Mouse (Mus musculus): ENCODE results near the gene Fbxo47.

Gene Fbxo47

DNA sequence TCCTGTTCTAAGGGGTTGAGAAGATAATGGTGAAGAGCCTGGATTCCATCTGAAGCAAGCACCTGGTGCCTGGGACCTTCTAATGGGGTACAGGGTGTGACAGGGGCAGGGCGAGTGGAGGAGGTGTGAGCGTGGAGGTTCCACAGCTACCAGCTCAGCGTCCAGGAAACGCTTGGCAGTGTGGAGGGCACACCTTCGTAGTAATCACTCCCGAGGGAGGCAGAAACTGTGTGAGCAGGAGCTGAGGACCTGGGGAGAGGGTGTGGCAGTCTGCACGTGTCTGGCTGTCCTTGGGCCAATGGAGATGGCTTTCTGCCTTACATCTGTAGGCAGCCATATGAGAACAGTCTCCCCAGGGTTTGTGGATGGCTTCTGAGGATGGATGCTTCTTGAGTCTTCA lies 70.9 kb downstream of the Fbxo47 start:
- no peak for DNase-seq (ENCODE audit: low read depth in 1 of 2, low spot score in 2 of 2)

DNA sequence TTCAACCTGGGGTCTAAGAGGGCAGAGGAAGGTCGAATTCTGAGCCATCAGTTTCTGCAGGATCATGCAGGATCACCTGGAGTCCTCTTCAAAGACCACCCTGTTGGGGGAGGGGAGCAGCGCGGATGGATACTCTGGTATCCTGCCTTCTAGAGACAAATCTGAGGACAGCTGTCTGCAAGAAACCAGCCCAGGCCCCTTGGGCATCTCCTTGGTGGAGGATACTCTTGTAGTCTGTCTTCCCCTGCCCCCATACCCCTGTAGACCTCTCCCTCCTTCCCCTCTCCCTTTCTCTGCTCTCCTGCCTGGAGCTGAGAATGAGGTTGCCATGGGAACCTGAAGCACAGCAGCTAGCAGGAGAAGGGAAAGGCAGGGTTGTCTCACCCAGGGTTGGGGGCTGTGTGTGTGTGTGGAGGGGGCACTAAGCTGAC lies 71.4 kb downstream of the Fbxo47 start:
- no peak for DNase-seq (ENCODE audit: low read depth in 1 of 2, low spot score in 2 of 2)

DNA sequence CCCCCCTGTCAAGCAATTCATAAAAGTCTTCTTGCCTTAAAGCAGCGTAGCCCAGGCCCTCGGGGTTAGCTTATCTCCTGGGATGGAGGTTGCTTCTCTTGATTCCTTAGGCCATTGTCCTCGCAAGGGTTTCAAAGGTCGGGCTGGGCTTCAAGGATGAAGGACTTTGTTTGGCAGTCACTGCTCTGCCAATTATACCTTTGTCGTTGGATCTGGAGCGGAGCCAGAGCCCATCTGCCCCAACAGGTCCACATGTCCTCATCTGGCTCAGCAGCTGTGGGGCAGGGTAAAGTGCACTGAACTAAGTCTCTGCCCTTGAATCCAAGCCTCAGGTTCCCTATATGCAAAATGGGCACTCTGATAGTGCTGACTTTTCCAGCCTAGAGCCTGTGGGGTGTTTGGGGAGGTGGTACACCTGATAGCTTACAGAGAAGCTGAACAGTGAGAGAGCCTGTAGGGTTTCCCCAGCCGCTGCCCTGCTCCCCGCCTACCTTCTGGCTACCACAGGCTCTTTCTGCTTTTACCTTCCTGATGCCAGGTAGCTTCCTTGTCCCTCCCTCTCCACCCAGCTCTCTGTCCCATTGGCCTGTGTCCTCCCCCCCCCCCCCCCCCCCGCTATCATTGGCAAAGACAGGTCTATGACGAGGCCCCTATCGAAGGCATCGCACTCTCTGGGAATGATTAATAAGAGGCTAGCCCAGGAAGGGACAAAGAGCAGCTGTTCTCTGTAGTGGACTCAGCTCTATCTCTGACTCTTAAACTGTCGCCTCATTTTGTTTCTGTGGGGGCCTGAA lies 72.2 kb downstream of the Fbxo47 start:
- DNase-seq (ENCODE audit: low read depth in 1 of 2, low spot score in 2 of 2): no peak

DNA sequence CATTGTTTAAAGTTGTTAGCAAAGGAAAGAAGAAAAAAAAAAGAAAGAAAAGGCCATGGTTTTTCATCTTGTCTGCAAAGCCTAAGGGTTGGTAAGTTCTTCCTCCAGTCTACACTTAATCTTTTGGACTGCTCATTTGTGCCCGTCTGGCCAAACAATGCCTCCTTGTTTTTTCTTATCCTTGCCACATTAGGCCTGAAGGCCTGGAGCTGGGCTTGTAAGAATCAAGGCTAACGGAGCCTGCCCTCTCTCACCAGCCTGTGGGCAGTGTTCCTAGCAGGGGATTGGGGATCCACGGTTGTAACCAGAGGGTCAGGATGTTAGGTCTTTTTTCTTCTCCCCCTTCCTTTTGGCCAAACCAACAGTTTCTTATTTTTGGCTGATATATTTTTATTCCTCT lies 73.0 kb downstream of the Fbxo47 start:
- no peak for DNase-seq (ENCODE audit: low read depth in 1 of 2, low spot score in 2 of 2)

DNA sequence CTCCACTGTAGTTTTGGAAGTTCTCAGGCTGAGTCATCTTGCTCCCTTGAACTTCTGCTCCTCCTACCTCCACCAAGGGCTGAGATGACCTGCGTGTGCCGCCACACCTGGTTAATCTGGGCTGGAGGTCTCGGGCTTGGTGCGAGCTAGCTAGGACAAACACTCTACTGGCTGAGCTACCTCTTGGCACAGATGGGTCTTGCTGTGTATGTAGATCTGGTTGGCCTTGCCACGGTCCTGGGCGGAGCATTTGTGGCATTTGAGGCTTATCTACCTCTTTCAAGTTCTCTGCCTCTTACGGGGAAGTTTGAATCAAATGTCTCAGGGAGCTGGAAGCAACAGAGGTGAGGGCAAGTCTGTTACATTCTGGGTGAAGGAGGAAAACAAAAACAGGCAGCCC lies 73.6 kb downstream of the Fbxo47 start:
- no peak for DNase-seq (ENCODE audit: low read depth in 1 of 2, low spot score in 2 of 2)

DNA sequence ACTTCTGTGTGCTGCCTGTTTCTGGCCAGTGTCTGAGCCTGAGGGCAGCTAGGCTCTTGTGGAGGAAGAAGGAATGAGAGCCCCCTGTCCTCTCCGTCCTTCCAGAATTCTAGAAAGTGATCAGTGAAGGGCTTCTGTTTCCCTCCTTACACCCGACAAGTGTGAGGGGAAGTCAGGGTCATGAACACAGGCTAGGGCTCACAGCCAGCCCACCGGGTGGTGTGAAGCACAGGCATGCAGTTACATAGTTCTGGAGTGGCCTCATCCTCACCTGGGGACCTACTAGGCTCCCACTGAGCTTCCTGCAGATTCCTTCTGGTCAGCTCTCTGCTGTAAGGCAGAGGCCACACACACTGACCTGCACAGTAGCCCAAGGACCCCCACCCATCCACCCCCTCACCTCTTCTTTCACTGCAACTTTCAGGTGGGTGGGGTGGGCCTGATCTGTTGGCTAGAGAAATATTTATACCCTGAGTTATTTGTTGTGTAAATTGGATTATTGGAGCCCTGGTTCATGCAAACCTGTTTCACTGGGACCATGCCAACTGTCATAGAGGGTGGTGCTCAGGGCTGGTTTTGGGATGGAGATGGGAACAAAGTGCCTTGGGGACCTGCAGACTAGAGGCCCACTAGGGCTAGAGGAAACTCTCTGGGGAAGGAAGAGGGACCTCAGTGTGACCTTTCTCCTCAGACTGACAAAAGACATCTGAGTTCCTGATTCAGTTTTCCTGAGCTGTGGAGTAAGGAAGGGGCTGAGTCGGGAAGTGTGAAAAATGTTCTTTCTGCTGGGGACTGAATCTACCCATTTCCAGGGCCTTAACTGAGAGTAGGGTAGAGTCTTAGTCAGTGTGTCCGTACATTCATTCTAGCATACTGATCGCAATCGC lies 74.5 kb downstream of the Fbxo47 start:
- no peak for DNase-seq (ENCODE audit: low read depth in 1 of 2, low spot score in 2 of 2)

DNA sequence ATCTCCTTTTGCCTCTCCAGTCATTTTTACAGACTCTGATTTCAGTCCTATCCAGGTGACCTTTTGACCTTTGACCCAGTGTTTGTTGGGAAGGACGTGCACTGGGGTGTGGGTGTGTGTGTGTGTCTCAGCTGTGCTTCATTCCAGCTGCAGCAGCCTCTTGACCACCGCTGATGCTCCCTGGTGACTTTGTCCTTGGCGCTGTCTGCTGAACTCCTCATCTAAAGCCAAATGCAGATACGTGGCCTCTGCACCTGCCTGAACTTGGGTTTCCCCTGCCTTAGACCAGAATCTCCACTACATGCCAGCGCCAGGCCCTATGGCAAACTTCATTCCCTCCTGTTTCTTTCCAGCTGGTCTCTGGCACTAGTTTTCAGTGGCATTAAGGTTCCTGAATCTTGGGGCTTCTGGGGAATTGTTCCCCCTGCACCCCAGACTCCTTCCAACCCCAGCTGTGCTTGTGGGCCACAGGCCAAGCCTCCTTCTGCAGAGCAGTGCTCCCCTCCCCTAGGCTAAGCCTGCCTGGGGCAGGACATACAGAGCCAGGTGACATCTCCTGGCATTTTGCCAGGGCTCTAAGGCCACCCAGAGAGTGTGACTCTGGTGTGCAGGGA lies 75.2 kb downstream of the Fbxo47 start:
- DNase-seq (ENCODE audit: low read depth in 1 of 2, low spot score in 2 of 2): no peak

DNA sequence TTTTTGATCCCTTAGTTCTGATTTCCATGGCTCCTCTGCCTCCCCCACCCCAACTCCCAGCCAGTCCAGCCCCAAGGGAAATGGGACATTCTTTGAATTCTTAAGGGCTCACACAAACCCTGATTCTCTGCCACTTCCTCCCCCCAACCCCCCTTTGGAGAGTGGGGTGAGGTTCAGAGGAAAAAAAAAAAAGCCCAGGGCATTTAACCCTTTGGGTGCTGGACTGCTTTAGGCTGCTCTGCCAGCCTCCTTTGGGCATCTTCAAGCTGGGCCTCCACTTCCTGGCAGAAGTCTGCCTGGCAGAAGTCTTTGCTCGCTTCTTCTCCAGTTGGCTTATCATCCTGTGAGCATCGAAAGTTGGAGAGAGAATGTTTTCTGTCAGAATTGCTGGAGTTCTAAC lies 75.9 kb downstream of the Fbxo47 start:
- DNase-seq (ENCODE audit: low read depth in 1 of 2, low spot score in 2 of 2): no peak

DNA sequence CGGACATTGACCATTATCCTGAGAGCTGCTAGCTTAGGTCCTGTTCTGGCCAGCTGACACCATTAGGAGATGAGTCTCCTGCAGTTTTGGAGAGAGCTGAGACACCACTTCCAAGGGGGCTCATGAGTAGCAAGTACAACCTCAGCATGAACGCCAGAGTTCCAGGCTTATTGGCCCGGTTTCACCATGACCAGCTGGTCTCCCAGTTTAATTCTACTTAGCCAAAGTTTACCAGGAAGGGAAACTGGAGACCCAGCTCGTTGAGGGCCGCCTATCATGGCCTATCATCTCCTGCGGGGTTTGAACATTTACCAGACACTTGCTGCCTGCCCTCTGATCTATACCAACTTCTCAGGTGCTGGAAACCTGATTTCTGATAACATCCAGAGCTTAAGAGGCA lies 76.3 kb downstream of the Fbxo47 start:
- no peak for DNase-seq (ENCODE audit: low read depth in 1 of 2, low spot score in 2 of 2)

DNA sequence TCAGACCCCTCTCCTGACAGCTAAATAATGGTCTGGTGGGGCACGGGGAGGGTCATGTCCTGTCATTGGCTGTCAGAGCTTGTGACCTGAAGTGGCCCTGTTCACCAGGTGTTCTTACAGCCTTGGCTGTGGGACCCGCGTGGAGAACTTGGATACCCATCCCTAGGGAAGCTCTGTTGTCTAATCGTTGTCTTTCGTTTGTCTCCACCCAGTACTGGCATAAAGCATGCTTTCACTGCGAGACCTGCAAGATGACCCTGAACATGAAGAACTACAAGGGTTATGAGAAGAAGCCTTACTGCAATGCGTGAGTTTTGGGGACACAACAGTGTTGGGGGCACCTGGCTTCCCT lies 77.4 kb downstream of the Fbxo47 start:
- DNase-seq (ENCODE audit: low read depth in 1 of 2, low spot score in 2 of 2): no peak

DNA sequence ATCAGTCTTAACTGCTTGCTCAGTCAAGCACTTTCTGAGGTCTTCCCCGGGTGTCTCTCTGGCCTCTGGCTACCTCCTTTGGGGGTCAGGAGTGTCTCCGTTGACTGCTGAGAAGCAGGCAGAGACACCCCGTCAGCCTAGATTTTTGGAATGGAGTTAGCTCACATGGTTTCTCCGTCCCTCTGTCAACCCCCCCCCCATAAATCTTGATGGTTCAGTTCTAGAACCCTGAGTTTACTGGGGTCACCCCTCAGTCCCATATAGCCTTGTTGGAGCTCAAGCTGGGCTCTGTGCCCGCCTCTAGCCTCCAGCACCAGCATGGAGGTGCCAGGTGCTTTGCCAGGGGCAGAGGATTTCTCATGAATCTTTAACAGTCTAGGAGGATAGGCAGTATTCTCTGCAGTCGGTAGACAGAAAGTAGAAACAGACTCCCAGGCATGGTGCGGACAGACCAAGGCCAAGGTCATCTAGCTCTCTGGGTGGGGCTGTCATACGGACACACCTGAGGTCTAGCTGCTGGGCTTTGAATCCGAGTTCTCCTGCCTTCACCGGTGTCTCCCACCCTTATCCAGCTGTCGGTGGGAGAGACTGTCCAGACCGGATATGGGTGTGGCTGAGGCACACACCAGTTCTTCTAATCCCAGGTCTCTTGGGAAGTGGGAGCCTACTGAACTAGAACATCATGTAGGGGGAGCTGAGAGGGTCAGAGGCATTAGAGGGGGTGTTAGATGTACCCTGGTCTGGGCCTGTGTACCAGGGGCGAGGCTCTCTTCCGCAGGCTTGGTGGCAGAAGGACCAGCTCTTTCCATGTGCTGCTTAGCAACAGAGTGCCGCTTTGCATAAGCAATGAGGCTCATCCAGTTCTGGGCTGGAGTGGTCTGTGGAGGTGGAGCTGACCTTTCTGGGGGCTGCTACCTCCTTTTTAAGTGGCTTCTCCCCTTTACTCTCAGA lies 78.0 kb downstream of the Fbxo47 start:
- no peak for DNase-seq (ENCODE audit: low read depth in 1 of 2, low spot score in 2 of 2)

DNA sequence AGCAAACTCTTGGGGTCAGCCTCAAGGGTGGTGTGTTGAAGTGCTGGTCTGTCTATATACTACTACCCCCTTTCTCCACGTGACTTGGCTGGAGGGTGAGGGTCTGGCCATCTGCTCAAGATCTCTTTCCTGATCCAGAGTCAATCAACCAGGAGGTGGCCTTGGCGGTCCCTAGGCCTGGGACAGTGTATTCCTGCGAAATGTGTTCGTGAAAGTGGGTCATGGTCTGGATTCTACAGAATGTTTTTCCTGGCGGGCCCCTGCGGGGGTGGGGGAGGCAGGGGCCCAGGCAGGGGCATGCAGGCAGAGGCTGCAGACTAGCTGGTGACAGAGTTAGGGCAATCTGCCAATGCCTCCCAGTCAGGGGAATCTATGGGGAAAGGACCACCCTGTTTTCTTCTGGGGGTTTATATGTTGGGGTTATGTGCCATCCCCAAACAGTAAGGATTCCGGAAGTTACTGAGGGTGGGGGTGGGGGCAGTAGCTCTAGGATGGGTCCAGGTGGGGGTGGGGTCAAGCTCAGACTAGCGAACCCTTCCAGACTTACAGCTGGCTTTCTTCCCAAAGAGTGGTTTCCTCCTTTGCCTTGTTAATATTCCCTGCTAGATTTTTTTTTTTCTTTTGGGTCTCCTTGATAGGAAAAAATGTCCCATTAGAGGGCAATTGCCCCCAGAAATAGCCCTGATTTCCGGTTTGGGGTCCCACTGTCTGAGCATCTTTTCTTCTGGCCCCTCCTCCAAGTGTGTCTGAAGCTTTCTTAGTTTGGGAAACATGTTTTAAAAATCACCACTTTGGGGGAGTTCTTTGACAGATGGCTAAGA lies 78.9 kb downstream of the Fbxo47 start:
- DNase-seq (ENCODE audit: low read depth in 1 of 2, low spot score in 2 of 2): no peak

DNA sequence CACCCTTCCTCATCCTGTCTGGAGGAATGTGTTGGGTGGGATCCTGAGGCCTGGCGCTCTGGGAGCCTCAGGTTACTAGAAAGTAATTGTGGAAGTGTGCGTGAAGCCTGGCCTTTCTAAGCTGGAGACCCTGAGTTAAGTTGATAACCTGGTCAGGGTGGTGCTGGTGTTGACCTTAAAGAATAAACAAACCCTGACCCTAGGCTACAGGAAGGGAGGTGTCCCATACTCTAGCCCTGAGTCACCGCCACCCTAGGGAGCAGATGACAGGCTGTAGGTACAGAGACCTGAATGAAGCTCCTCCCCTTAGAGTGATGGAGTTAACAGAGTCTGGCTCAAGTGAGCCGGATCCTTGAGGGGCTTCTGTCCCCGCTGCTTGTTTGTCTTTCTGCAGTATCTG lies 80.1 kb downstream of the Fbxo47 start:
- DNase-seq (ENCODE audit: low read depth in 1 of 2, low spot score in 2 of 2): no peak
